Mouse (Mus musculus) neural tube, embryonic 12.5 days (tissue): ENCODE measurements around the gene Prr7. TPM values are rescaled to one million over a fixed set of nuclear protein-coding genes. Genes with fewer than 3 reads are reported as not detected.

ENCODE experiments used
- ATAC-seq: fragments of 200-750 bp; cut with Nextera tagmentation; 2 replicates; pipeline ENCODE4 v1.8.0; 2017; ENCODE audit warnings: low read depth, mild to moderate bottlenecking, moderate TSS enrichment, moderate library complexity; ENCODE audit not compliant: low FRiP score
- H3K27ac ChIP-seq: fragments of 300-500 bp; sonication (generic); 2 replicates; pipeline ENCODE4 v1.5.1; 2016
- H3K27me3 ChIP-seq: fragments of 300-500 bp; sonication (generic); replicated peaks from 2 replicates; pipeline ENCODE4 v1.6.1; 2016; ENCODE audit warnings: mild to moderate bottlenecking
- H3K36me3 ChIP-seq: fragments of 300-500 bp; sonication (generic); 2 replicates; pipeline ENCODE4 v1.6.1; 2016; ENCODE audit warnings: mild to moderate bottlenecking
- H3K4me1 ChIP-seq: fragments of 300-500 bp; sonication (generic); 2 replicates; pipeline ENCODE4 v1.6.1; 2016
- H3K4me2 ChIP-seq: fragments of 300-500 bp; sonication (generic); replicated peaks from 2 replicates; pipeline ENCODE4 v1.6.1; 2016; ENCODE audit warnings: mild to moderate bottlenecking
- H3K4me3 ChIP-seq: fragments of 300-500 bp; sonication (generic); 2 replicates; pipeline ENCODE4 v1.5.1; 2016
- H3K9ac ChIP-seq: fragments of 300-500 bp; sonication (generic); 2 replicates; pipeline ENCODE4 v1.6.1; 2016; ENCODE audit warnings: mild to moderate bottlenecking
- H3K9me3 ChIP-seq: fragments of 300-500 bp; sonication (generic); 2 replicates; pipeline ENCODE4 v1.6.1; 2016; ENCODE audit warnings: mild to moderate bottlenecking
- WGBS: fragments of 180-500 bp; shearing (Covaris S2); methylation state at CpG from one replicate; pipeline ENCODE4 v1.1.7; 2016; 5-methylcytosine and 5-hydroxymethylcytosine counted together
- polyA plus RNA-seq: library from polyadenylated mRNA; unstranded; fragments of >200 nt; fragmentation: Nextera tagmentation; extraction: Ambion mirVana; gene quantifications from 2 replicates; pipeline ENCODE4 v1.2.1, GENCODE M21; 2016

Gene Prr7
- polyA plus RNA-seq, 1 experiment from 2014 or later, result 1.8 TPM

DNA sequence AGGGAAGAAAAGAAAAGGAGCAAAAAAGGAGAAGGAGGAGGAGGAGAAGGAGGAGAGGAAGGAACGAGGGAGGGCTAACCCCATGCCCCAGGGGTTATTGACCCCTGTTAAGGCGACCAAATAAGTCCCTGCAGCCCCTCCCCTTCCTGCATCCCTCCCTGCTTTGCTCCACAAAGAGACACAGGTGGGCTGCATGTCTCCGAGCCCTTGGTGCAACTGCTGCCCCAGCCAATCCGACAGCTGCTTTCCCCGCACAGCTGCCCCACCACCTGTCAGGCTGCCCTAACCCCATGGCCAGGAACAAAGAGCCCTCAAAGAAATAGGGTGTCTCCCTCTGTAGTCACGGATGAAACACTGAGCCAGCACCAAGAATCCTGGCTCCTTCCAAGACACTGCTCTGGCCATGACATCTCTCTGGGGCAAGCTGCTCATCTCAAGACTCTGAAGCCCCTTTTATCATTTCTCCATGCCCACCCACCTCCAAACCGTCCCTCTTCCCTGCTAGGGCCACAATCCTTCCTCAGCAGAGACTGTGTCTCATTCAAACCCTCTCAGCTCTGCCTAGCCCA, 20.5 kb downstream of the Prr7 start:
- peaks cover 58% of the 10 kb centered on the region for H3K4me1 ChIP-seq
- H3K9me3 ChIP-seq, result no peaks in the 10 kb centered on the region
- H3K27me3 ChIP-seq, result no peaks in the 10 kb centered on the region
- no peak for ATAC-seq
- peak overlapping the region; percentile 100 for H3K9ac ChIP-seq
- peak overlapping the region; percentile 91 for H3K4me2 ChIP-seq
- peaks cover 41% of the 10 kb centered on the region for H3K36me3 ChIP-seq
- peak overlapping the region; percentile 96 for H3K4me3 ChIP-seq
- 15% methylated on average over 7 of the region's 7 CpGs for WGBS
- H3K27ac ChIP-seq, result peak overlapping the region; percentile 8; the same call in 1 of the 2 replicates

DNA sequence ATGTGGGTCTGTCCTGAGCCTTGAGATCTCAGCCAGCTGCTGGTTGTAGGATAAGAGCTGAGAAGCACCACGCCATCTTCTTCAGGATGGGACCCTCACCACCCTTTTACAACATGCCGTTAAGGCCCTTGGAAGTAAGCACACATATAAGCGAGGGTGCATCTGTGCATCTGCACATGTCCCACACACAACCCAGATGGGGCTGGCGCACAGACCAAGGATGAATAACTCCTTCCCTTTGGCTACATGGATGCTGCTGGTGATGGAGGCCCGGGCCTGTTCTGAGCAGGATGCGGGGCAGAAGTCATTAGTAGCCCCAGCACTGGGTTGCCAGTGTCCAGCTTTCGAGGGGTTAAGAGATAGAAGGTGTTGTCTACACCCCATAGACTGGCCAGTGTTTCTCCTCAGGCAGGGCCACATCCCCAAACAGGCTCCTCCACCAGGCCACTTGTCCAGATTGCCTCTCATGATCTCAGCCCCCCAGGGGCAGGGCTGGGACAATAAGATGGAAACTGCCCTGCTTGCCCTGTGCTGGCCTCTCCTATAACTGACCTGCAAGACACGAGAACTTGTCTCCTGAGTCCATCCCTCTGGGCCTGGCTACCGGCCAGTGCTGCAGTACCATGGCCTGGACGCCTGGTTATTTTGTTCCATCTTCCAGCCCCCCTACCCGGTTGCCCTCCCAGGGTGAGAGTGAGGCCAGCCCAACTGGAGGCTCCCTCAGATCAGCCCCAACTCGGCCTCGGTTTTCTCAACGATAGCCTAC, 22.1 kb downstream of the Prr7 start:
- no peak for ATAC-seq
- Histone ChIP-seq H3K27ac (peak overlapping the region; percentile 50; the same call in 1 of the 2 replicates), H3K9ac (peak overlapping the region; percentile 100), H3K27me3 (no peaks in the 10 kb centered on the region), H3K4me3 (peak overlapping the region; percentile 96), H3K9me3 (no peaks in the 10 kb centered on the region), H3K4me1 (peaks cover 58% of the 10 kb centered on the region), H3K36me3 (peaks cover 25% of the 10 kb centered on the region), H3K4me2 (peak overlapping the region; percentile 91)
- 25% methylated on average over 14 of the region's 14 CpGs for WGBS

DNA sequence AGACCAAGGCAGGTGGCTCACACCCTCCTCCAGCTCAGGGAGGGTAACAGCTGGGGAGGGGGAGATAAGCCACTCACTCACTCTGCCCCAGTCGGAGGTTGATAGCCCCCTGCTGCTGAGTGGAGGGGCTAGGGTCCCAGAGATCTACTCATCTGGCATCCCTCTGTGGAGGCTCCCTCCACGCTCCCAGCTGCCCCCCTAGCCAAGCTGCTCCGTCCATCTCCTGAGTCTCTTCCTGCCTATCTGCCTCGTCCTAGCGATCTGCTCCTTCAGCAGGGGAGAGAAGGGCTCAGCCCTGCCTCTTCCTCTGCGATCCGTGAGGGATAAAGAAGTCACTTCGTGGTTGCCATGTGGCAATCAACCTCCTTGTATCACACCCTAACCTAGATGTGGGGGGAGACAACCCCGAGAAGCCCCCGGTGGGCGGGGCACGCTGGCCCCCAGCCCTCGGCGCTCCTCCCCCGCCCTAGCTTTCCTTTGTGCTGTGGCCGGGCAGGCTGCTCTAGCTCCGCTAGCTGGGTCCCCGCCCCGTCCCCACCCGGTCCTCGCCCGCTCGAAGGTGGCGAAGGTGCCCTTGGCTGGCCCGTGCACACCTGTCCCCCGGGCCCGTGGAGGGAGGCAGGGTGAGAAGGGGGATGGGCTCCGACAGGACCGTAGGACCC, 23.0 kb downstream of the Prr7 start:
- peak overlapping the region; percentile 100 for H3K9ac ChIP-seq
- no peaks in the 10 kb centered on the region for H3K9me3 ChIP-seq
- peak; percentile 48 for ATAC-seq
- H3K27me3 ChIP-seq, result no peaks in the 10 kb centered on the region
- peaks cover 57% of the 10 kb centered on the region for H3K4me1 ChIP-seq
- peaks cover 17% of the 10 kb centered on the region for H3K36me3 ChIP-seq
- H3K4me2 ChIP-seq, result peak overlapping the region; percentile 91
- WGBS, result 1% methylated on average over 28 of the region's 29 CpGs
- peak overlapping the region; percentile 96 for H3K27ac ChIP-seq
- H3K4me3 ChIP-seq, result peak overlapping the region; percentile 96

DNA sequence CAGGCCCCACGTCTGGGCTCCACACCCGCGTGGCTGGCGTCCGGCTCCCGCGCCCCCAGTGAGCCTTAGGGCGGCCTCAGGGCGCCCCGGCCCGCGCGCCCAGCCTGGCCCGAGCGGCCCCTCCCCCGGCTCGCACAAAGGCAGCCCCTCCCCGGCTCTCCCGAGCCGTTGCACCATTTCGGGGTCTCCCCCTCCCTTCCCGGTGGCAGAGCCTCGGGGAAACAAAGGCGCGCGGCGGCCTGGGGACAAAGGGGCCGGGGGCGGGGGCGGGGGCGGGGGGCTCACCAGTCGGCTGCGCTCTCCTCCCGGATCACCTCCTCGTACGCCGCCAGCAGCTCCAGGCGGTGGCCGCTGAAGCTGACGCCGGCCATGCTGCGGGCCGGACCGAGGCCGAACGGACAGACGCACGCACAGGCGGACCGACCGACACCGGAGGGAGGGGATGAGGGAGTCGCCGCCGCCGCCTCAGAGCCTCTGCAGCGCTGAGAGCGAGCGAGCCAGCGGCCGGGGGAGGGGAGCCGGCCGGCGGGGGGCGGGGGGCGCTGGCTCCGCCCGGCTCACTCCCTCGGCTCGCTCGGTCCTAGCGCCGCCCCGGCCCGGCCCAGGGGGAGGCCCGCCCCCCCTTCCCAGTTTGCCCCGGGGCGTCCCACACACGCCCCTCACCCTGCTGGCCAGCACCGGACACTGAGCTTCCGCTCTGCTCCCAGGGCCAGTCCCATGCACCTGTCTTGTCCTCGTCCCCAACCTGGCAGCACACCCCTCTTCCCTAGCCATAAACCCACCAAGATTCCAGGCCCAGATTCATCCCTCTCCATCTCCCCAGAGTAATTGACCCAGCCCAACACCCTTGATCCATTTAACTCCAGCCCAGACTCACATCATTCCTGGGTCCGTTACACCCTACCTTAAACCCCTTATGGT, 23.8 kb downstream of the Prr7 start, which contains the start of gene Dbn1:
Gene Dbn1 (minus strand): TSS at position 534 of the 921 bp plus-strand sequence.
- Histone ChIP-seq H3K27me3 (no peaks in the 10 kb centered on the region), H3K4me1 (peaks cover 49% of the 10 kb centered on the region), H3K9ac (peak within 1 kb of the TSS; percentile 100), H3K9me3 (no peaks in the 10 kb centered on the region), H3K4me3 (peak within 1 kb of the TSS; percentile 96), H3K4me2 (peak within 1 kb of the TSS; percentile 91), H3K36me3 (peaks cover 9% of the 10 kb centered on the region; the same call in 1 of the 2 replicates), H3K27ac (peak within 1 kb of the TSS; percentile 96)
- WGBS, result under 1% methylated on average over 59 of the region's 83 CpGs
- ATAC-seq, result peak; percentile 66

DNA sequence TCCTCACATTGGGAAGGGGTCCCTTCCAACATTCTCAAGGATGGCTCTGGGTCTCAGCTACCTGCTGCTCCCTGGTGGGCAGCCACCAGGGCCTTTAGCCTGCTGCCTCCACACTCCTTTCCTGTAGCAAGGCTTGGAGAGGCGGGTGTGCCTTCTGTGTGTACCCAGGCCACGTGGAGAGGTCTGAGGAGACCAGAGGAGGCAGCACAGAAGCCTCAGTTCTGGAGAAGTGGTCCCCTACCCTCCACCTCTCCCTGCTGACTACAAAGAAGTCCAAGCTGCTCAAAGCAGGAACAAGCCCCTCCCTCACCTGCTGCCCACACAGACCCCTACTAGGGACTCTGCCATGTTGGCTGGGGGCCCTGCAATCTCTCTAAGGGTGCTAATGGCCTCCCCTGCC, 30.2 kb downstream of the Prr7 start:
- H3K9ac ChIP-seq, result no peak overlapping the region
- H3K4me3 ChIP-seq, result no peak overlapping the region
- peaks cover 23% of the 10 kb centered on the region for H3K4me1 ChIP-seq
- WGBS, result 19% methylated on average over 2 of the region's 2 CpGs
- ATAC-seq, result no peak
- H3K4me2 ChIP-seq, result no peak overlapping the region
- peaks cover 13% of the 10 kb centered on the region; the same call in 1 of the 2 replicates for H3K36me3 ChIP-seq
- H3K27ac ChIP-seq, result no peak overlapping the region
- H3K9me3 ChIP-seq, result no peaks in the 10 kb centered on the region
- H3K27me3 ChIP-seq, result no peaks in the 10 kb centered on the region

DNA sequence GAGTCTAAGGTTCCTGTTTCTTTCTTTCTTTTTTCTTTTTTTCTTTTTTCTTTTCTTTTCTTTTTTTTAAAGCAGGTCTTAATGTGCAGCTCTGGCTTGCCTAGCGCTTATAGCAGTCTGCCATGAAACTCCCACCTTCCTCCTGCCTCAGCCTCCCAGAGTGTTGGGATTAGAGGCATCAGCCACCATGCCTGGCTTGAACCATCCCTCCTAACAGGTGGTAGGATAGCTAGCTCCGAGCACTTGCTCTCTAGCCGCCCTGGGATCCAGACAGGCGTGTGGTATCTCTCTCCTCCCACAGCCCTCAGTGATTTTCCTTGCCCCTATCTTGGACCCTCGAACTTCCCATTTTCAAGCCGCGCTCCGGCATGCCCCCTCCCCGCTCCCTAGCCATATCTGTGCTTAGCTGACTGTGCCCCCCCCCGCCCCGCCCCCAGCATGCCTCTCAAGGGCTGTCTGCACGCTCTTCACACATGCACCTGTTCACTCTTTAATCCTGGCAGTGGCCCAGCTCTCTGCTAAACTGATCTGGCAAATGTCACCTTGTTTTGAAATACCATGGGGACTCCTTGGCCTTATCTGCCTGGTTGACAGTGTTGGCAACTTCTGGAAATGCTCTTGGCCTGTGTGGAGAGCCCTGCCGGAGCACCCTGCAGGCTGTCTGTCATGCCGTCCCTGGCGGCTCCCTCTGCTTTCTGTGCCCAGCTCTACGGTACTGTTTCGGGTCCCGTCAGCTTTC, 31.0 kb downstream of the Prr7 start:
- 28% methylated on average over 18 of the region's 18 CpGs for WGBS
- Histone ChIP-seq H3K4me2 (no peak overlapping the region), H3K9ac (0 out of 2 replicates have a peak overlapping the region, but pooled peaks have one; percentile 17), H3K4me3 (no peak overlapping the region), H3K36me3 (peaks cover 13% of the 10 kb centered on the region; the same call in 1 of the 2 replicates), H3K27me3 (no peaks in the 10 kb centered on the region), H3K27ac (no peak overlapping the region), H3K9me3 (no peaks in the 10 kb centered on the region), H3K4me1 (peaks cover 23% of the 10 kb centered on the region)
- ATAC-seq, result no peak

DNA sequence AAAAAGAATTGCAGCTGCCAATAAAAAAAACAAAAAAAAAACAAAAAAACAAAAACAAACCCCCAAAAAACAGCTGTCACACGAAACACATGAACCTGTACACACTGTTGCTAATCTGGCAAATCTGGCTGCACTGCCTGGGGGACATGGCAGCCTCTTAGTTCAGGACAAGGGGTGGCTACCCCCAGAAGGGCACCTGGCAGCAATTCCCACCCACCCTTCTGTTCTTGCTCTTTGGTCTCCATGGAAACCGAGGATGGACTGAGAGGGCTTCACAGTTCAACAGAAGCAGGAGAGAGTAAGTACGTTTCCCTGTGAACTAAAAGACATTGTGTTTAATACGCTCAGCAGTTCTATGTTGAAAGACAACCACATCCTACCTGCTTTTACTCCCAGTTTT, 31.6 kb downstream of the Prr7 start:
- Histone ChIP-seq H3K9ac (no peak overlapping the region), H3K4me2 (no peak overlapping the region), H3K27me3 (no peaks in the 10 kb centered on the region), H3K4me3 (no peak overlapping the region), H3K27ac (no peak overlapping the region), H3K9me3 (no peaks in the 10 kb centered on the region), H3K36me3 (peaks cover 15% of the 10 kb centered on the region; the same call in 1 of the 2 replicates), H3K4me1 (peaks cover 23% of the 10 kb centered on the region)
- whole genome bisulfite sequencing, result 29% methylated on average over 4 of the region's 4 CpGs
- no peak for ATAC-seq

DNA sequence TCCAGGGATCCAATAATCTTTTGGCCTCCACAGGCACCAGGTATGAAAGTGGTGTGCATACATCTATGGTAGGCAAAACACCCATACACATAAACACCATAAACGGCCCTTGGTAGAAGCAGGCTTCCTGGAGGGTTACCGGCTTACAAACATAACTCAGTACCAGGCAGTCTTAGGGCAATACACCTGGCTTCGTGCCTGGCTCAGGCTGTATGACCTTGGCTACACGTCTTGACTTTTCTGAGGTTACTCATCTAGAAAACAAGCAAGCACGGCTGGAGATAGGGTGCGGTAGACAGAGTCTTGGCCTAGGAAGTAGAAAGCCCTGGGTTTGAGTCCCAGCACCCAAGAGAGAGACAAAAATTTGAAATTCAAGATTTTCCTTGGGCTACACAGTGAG, 32.6 kb downstream of the Prr7 start:
- Histone ChIP-seq H3K27me3 (no peaks in the 10 kb centered on the region), H3K36me3 (peaks cover 23% of the 10 kb centered on the region; the same call in 1 of the 2 replicates), H3K4me3 (no peak overlapping the region), H3K4me2 (no peak overlapping the region), H3K4me1 (peaks cover 23% of the 10 kb centered on the region), H3K27ac (no peak overlapping the region), H3K9ac (no peak overlapping the region), H3K9me3 (no peaks in the 10 kb centered on the region)
- ATAC-seq, result no peak
- 88% methylated on average over 6 of the region's 6 CpGs for WGBS

DNA sequence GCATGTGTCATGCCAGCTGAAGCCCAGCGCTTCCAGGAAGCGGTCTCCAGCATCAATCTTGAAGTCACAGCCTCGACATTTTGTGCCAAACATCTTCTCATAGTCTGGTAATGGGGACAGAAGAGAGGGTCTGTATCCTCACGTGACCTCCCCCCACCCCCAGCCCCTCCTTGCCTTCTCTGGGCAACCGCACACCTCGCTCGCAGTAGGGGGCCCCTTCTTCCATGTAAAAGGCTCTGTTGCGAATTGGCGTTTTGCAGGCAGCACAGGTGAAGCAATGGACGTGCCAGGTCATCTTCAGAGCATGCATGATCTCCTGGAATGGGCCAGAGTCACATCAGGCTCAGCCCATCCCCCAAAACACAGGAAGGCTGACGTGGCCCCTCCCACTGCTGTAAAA, 34.8 kb downstream of the Prr7 start:
- no peak overlapping the region for H3K4me2 ChIP-seq
- no peak overlapping the region for H3K9ac ChIP-seq
- WGBS, result 53% methylated on average over 11 of the region's 11 CpGs
- H3K4me1 ChIP-seq, result peaks cover 23% of the 10 kb centered on the region
- no peak for ATAC-seq
- peaks cover 34% of the 10 kb centered on the region for H3K36me3 ChIP-seq
- H3K27me3 ChIP-seq, result no peaks in the 10 kb centered on the region
- no peak overlapping the region for H3K27ac ChIP-seq
- no peak overlapping the region for H3K4me3 ChIP-seq
- no peaks in the 10 kb centered on the region for H3K9me3 ChIP-seq

DNA sequence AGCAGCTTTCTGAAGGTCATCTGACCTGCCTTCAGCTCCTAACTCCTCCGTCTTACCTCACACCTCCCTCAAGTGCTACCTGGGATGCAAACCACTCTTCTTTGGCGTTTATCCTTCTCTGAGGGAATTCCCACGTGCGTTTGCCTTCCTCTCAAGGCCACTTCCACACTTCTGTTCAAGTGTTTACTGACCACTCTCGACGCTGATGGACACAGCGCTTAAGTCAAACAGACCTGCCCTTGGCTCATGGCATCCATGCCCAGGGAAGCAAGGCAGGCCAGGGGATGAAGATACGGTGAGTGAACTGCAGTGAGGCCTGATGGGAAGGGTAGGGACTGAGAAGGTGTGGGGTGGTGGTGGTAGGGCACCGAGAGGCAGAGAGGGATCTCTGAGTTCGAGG, 36.5 kb downstream of the Prr7 start:
- Histone ChIP-seq H3K36me3 (peaks cover 50% of the 10 kb centered on the region), H3K9ac (no peak overlapping the region), H3K4me1 (peaks cover 11% of the 10 kb centered on the region), H3K4me2 (no peak overlapping the region), H3K27ac (no peak overlapping the region), H3K27me3 (no peaks in the 10 kb centered on the region), H3K9me3 (no peaks in the 10 kb centered on the region), H3K4me3 (no peak overlapping the region)
- 81% methylated on average over 10 of the region's 10 CpGs for WGBS
- no peak for ATAC-seq

DNA sequence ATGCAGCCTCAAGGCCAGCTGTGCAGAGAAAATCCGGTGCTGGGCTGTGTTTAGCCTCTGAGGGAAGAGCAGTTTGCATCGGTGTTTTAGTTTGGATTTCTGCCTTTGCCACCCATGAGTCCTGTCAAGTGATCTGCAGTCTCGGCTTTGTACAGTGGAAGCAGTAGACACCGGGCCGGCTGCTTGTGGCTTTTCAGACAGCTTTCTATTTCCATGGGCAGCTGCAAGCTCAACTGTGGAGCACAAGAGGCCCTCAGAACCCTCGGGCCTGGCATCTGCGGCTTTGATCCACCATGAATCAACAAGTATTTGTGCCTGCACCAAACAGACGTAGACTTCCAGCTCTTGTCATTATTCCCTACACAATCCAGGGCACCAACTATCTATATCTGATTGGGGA, 38.3 kb downstream of the Prr7 start:
- no peaks in the 10 kb centered on the region for H3K9me3 ChIP-seq
- no peak overlapping the region for H3K4me2 ChIP-seq
- no peak overlapping the region for H3K27ac ChIP-seq
- no peaks in the 10 kb centered on the region for H3K4me1 ChIP-seq
- no peak overlapping the region for H3K4me3 ChIP-seq
- H3K9ac ChIP-seq, result no peak overlapping the region
- peaks cover 68% of the 10 kb centered on the region for H3K36me3 ChIP-seq
- no peaks in the 10 kb centered on the region for H3K27me3 ChIP-seq
- ATAC-seq, result no peak
- 92% methylated on average over 8 of the region's 8 CpGs for whole genome bisulfite sequencing
